Mouse (Mus musculus): ENCODE measurements around the gene Pygb. TPM values are rescaled to one million over a fixed set of nuclear protein-coding genes. Genes with fewer than 3 reads are reported as not detected.

The Pygb gene
- polyA plus RNA-seq, 1 experiment from 2014 or later = 62.4 TPM

DNA sequence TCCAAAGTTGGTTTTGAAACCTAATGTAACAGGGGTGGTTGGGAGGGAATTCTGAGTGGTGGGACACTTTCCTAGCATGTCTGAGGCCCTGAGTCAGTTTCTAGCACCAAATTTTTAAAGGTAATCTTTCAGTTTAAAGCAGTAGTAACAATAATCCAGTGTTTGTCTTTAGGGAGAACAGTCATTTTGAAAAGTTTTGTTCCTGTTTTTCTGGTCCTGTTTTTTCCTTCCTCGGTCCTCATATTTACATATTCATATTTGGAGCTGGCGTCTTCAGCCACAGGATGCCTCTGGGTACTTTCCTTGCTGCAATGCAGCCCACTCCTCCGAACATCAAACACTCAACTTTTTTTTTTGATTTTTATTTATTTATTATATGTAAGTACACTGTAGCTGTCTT is 31.5 kb upstream of the Pygb start:
- Histone ChIP-seq H3K27ac (replicated peaks; ENCODE audit: low read depth, low read length) (no peak overlapping the region), H3K4me3 (ENCODE audit: low read depth, low read length) (no peak overlapping the region), H3K4me1 (ENCODE audit: control insufficient read depth, insufficient read depth, low read length) (peaks cover 4% of the 10 kb centered on the region; the same call in 1 of the 2 replicates), H3K9ac (ENCODE audit: low read depth, low read length) (no peak overlapping the region), H3K36me3 (ENCODE audit: control insufficient read depth, insufficient read depth, low read length) (peaks cover 59% of the 10 kb centered on the region), H3K27me3 (replicated peaks; ENCODE audit: control insufficient read depth, insufficient read depth, low read length) (no peaks in the 10 kb centered on the region), H3K9me3 (ENCODE audit: control insufficient read depth, low read length) (no peaks in the 10 kb centered on the region), H3K4me2 (ENCODE audit: low read depth, low read length) (no peak overlapping the region)
- DNase-seq (ENCODE audit: low spot score) = no peak
- WGBS = 84% methylated on average over 3 of the region's 3 CpGs
- no peak for ATAC-seq (ENCODE audit: low read depth)

DNA sequence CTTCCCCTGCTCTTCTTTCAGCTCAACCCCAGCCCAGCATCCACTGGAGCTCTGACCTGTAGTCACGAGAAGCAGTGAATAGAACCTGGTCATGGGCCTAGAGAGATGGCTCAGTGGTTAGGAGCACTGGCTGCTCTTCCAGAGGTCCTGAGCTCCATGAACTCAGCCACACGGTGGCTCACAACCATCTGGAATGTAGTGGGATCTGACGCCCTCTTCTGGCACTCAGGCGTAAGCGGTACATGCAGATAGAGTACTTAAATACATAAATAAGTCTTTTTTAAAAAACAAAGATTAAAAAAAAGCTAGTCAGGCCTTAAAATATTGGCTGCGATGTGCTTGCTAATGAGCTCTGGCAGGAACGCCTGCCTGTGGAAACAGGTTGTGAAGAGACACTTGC is 25.1 kb upstream of the Pygb start:
- Histone ChIP-seq H3K27me3 (replicated peaks; ENCODE audit: control insufficient read depth, insufficient read depth, low read length) (no peaks in the 10 kb centered on the region), H3K9me3 (ENCODE audit: control insufficient read depth, low read length) (no peaks in the 10 kb centered on the region), H3K36me3 (ENCODE audit: control insufficient read depth, insufficient read depth, low read length) (peaks cover 63% of the 10 kb centered on the region), H3K4me1 (ENCODE audit: control insufficient read depth, insufficient read depth, low read length) (no peaks in the 10 kb centered on the region), H3K4me3 (ENCODE audit: low read depth, low read length) (no peak overlapping the region), H3K27ac (replicated peaks; ENCODE audit: low read depth, low read length) (no peak overlapping the region), H3K9ac (ENCODE audit: low read depth, low read length) (no peak overlapping the region), H3K4me2 (ENCODE audit: low read depth, low read length) (no peak overlapping the region)
- ATAC-seq (ENCODE audit: low read depth) (no peak), DNase-seq (ENCODE audit: low spot score) (no peak)
- 89% methylated on average over 7 of the region's 7 CpGs for WGBS

DNA sequence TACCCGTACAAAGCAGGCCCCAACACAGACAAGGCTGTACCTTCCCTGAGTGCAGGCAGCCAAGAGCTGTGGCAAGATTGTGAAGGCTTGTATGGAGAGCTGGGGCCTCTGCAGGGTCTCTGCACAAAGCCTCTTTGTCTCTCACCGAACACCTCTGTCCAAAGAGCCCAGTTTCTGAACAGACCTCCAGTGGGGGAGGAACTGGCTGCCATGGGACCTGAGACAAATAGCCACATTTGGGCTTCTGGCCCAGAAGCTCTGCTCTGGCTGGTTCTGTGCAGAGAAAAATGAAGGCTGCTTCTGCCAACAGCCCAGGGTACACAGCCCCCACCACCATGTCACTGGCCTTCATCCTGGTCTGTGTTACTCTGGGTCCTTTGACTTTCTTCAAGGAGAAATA is 20.9 kb upstream of the Pygb start:
- H3K9ac ChIP-seq (ENCODE audit: low read depth, low read length) = no peak overlapping the region
- no peaks in the 10 kb centered on the region for H3K9me3 ChIP-seq (ENCODE audit: control insufficient read depth, low read length)
- peaks cover 6% of the 10 kb centered on the region for H3K4me1 ChIP-seq (ENCODE audit: control insufficient read depth, insufficient read depth, low read length)
- H3K36me3 ChIP-seq (ENCODE audit: control insufficient read depth, insufficient read depth, low read length) = peaks cover 44% of the 10 kb centered on the region
- no peak overlapping the region for H3K4me3 ChIP-seq (ENCODE audit: low read depth, low read length)
- 39% methylated on average over 2 of the region's 2 CpGs for WGBS
- no peak overlapping the region for H3K4me2 ChIP-seq (ENCODE audit: low read depth, low read length)
- H3K27ac ChIP-seq (replicated peaks; ENCODE audit: low read depth, low read length) = peak overlapping the region; percentile 15; the same call in 1 of the 2 replicates
- no peak for DNase-seq (ENCODE audit: low spot score)
- ATAC-seq (ENCODE audit: low read depth) = no peak
- H3K27me3 ChIP-seq (replicated peaks; ENCODE audit: control insufficient read depth, insufficient read depth, low read length) = no peaks in the 10 kb centered on the region

- Histone ChIP-seq H3K27me3 (replicated peaks; ENCODE audit: control insufficient read depth, insufficient read depth, low read length) (no peaks in the 10 kb centered on the region), H3K27ac (replicated peaks; ENCODE audit: low read depth, low read length) (no peak overlapping the region; the same call in 1 of the 2 replicates), H3K9me3 (ENCODE audit: control insufficient read depth, low read length) (no peaks in the 10 kb centered on the region), H3K4me2 (ENCODE audit: low read depth, low read length) (no peak overlapping the region), H3K36me3 (ENCODE audit: control insufficient read depth, insufficient read depth, low read length) (peaks cover 43% of the 10 kb centered on the region), H3K9ac (ENCODE audit: low read depth, low read length) (no peak overlapping the region), H3K4me3 (ENCODE audit: low read depth, low read length) (no peak overlapping the region), H3K4me1 (ENCODE audit: control insufficient read depth, insufficient read depth, low read length) (peaks cover 13% of the 10 kb centered on the region)
- ATAC-seq (ENCODE audit: low read depth) (no peak), DNase-seq (ENCODE audit: low spot score) (no peak)
- 97% methylated on average over 4 of the region's 4 CpGs for WGBS
Measured at GRCm38 (mm10) chr2:150766083-150766862, 20.3 kb upstream of the Pygb start.

- Histone ChIP-seq H3K4me3 (ENCODE audit: low read depth, low read length) (no peak overlapping the region), H3K4me2 (ENCODE audit: low read depth, low read length) (no peak overlapping the region), H3K9me3 (ENCODE audit: control insufficient read depth, low read length) (no peaks in the 10 kb centered on the region), H3K27me3 (replicated peaks; ENCODE audit: control insufficient read depth, insufficient read depth, low read length) (no peaks in the 10 kb centered on the region), H3K9ac (ENCODE audit: low read depth, low read length) (no peak overlapping the region), H3K36me3 (ENCODE audit: control insufficient read depth, insufficient read depth, low read length) (peaks cover 31% of the 10 kb centered on the region), H3K4me1 (ENCODE audit: control insufficient read depth, insufficient read depth, low read length) (peaks cover 21% of the 10 kb centered on the region), H3K27ac (replicated peaks; ENCODE audit: low read depth, low read length) (no peak overlapping the region)
- WGBS = 93% methylated on average over 1 of the region's 1 CpGs
- DNase-seq (ENCODE audit: low spot score) = no peak
- ATAC-seq (ENCODE audit: low read depth) = no peak
Measured at GRCm38 (mm10) chr2:150768678-150769077, 17.9 kb upstream of the Pygb start.

DNA sequence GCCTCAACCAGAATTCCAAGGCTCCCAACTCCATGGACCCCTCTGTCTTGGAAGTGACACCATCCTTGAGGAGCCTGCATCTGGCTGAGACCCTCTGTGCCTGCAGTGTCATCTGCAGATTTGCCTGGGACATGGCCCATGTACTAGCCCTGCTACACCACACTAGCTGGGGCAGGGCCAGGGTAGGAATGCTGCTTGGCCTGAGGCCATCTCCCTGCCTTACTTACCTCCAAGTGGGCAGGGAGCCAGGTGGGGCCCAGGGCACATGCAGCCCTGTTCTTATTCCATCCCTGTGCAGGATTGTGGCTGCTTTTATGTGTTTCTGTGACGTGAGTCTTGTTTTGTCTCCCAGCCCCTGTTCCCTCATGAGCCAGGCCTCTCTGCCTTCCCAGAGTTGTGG is 15.8 kb upstream of the Pygb start:
- Histone ChIP-seq H3K4me1 (ENCODE audit: control insufficient read depth, insufficient read depth, low read length) (peaks cover 26% of the 10 kb centered on the region), H3K4me3 (ENCODE audit: low read depth, low read length) (no peak overlapping the region), H3K27me3 (replicated peaks; ENCODE audit: control insufficient read depth, insufficient read depth, low read length) (no peaks in the 10 kb centered on the region), H3K9me3 (ENCODE audit: control insufficient read depth, low read length) (no peaks in the 10 kb centered on the region), H3K9ac (ENCODE audit: low read depth, low read length) (peak overlapping the region; percentile 35; the same call in 1 of the 2 replicates), H3K4me2 (ENCODE audit: low read depth, low read length) (no peak overlapping the region), H3K27ac (replicated peaks; ENCODE audit: low read depth, low read length) (peak overlapping the region; percentile 86), H3K36me3 (ENCODE audit: control insufficient read depth, insufficient read depth, low read length) (peaks cover 27% of the 10 kb centered on the region)
- WGBS = 25% methylated on average over 1 of the region's 1 CpGs
- DNase-seq (ENCODE audit: low spot score) (peak; percentile 92), ATAC-seq (ENCODE audit: low read depth) (peak; percentile 90)

DNA sequence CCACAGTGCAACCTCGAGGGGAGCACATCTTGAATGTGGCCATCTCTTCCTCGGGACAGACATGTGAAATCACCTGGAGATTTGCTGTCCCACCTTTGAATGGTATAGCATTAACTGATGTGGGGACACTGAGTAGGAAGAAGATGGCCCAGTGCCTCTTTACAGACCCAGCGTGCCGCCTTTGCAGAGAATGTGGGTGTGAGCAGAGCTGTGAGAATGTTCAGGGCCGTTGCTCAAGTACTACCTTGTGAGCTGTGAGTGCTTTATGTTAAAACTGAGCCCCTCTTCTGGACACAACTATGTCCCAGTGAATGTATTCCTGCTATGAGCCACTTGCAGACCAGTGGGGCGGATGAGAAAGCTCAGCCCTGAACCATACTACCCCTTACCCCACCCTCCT is 15.4 kb upstream of the Pygb start:
- H3K36me3 ChIP-seq (ENCODE audit: control insufficient read depth, insufficient read depth, low read length) = peaks cover 27% of the 10 kb centered on the region
- H3K4me2 ChIP-seq (ENCODE audit: low read depth, low read length) = no peak overlapping the region
- WGBS = 67% methylated on average over 6 of the region's 6 CpGs
- H3K9me3 ChIP-seq (ENCODE audit: control insufficient read depth, low read length) = no peaks in the 10 kb centered on the region
- ATAC-seq (ENCODE audit: low read depth) (no peak), DNase-seq (ENCODE audit: low spot score) (no peak)
- H3K4me3 ChIP-seq (ENCODE audit: low read depth, low read length) = no peak overlapping the region
- peak overlapping the region; percentile 86 for H3K27ac ChIP-seq (replicated peaks; ENCODE audit: low read depth, low read length)
- no peaks in the 10 kb centered on the region for H3K27me3 ChIP-seq (replicated peaks; ENCODE audit: control insufficient read depth, insufficient read depth, low read length)
- H3K4me1 ChIP-seq (ENCODE audit: control insufficient read depth, insufficient read depth, low read length) = peaks cover 27% of the 10 kb centered on the region
- H3K9ac ChIP-seq (ENCODE audit: low read depth, low read length) = peak overlapping the region; percentile 35; the same call in 1 of the 2 replicates

DNA sequence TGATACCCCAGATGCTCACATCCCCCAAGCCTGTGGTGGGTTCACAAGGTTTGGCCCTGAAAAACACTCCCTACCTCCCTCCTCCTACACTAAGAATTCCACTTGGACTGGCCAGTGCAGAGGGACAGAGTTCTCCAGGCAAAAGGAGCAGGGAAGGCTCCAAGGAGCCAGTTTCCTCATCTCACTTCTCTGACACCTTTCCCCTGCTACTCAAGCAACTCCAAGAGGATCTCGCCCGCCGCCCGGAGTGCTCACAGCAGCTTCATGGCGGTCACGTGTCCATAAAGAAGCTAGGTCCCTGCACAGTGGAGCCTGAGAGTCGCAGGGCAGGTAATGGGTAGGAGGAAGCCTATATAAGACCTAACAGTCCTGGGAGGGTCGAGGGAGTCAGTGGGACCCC is 14.5 kb upstream of the Pygb start:
- H3K4me3 ChIP-seq (ENCODE audit: low read depth, low read length) = no peak overlapping the region
- no peaks in the 10 kb centered on the region for H3K9me3 ChIP-seq (ENCODE audit: control insufficient read depth, low read length)
- ATAC-seq (ENCODE audit: low read depth) = no peak
- 93% methylated on average over 8 of the region's 8 CpGs for WGBS
- peaks cover 27% of the 10 kb centered on the region for H3K4me1 ChIP-seq (ENCODE audit: control insufficient read depth, insufficient read depth, low read length)
- H3K9ac ChIP-seq (ENCODE audit: low read depth, low read length) = no peak overlapping the region
- H3K27me3 ChIP-seq (replicated peaks; ENCODE audit: control insufficient read depth, insufficient read depth, low read length) = no peaks in the 10 kb centered on the region
- peak overlapping the region; percentile 86; the same call in 1 of the 2 replicates for H3K27ac ChIP-seq (replicated peaks; ENCODE audit: low read depth, low read length)
- H3K36me3 ChIP-seq (ENCODE audit: control insufficient read depth, insufficient read depth, low read length) = peaks cover 23% of the 10 kb centered on the region
- no peak for DNase-seq (ENCODE audit: low spot score)
- H3K4me2 ChIP-seq (ENCODE audit: low read depth, low read length) = no peak overlapping the region
